Mouse (Mus musculus): ENCODE data around the gene Hspa14.

The Hspa14 gene

GRCm38 (mm10) chr2:3512552-3513454, at the start of gene Hspa14, which contains the start of the genes Gm45902 and Cdnf:
Hspa14 (minus strand) TSS chr2:3512814.
Gm45902 (minus strand) TSS chr2:3512790.
Cdnf (plus strand) TSS chr2:3513030.
- DNase-seq (ENCODE audit: low read depth in 1 of 2, low spot score in 2 of 2) = peak; percentile 92 to 94

DNA sequence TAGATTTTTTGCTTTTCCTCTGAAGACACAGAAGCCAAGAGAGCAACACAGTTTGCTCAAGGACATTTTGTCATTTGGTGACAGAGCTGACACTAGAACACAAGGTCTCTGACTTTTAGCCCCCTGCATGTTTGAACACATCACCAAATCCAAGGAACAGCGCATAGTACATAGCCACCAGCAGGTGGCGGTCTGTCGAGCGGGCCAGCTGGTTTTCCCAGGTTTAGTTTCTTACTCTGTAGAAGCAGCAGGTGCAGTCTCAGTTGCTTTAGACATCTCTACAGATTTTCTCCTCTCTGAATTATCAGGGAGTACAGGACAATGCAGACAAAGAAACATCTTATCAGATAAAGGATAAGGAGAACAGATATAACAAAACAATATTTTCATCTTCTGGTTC, 34.0 kb upstream of the Hspa14 start:
- DNase-seq (ENCODE audit: low read depth in 1 of 2, low spot score in 2 of 2) = peak in 1 of 2 experiments; percentile 27

GRCm38 (mm10) chr2:3546055-3546454, 33.4 kb upstream of the Hspa14 start:
- no peak for DNase-seq (ENCODE audit: low read depth in 1 of 2, low spot score in 2 of 2)

GRCm38 (mm10) chr2:3541307-3542079, 28.9 kb upstream of the Hspa14 start:
- DNase-seq (ENCODE audit: low read depth in 1 of 2, low spot score in 2 of 2) = no peak

DNA sequence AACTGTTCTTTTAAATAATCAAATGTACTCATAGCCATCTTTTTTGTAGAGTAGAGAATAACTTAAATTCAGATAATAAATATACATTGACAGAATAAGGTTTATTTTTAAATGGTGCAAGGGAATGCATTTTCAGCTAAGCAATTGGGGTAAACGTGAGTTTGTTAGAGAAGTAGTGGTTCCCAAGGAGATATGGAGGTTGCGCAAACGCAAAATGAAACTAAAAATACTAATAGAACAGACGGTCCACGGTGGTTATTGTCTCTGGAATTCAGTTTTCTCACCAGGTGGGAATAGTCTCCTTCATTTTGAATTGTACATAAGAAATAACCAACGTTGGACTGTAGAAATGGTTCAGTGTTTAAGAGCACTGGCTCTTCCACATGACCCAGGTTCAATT, 13.7 kb upstream of the Hspa14 start:
- no peak for DNase-seq (ENCODE audit: low read depth in 1 of 2, low spot score in 2 of 2)

DNA sequence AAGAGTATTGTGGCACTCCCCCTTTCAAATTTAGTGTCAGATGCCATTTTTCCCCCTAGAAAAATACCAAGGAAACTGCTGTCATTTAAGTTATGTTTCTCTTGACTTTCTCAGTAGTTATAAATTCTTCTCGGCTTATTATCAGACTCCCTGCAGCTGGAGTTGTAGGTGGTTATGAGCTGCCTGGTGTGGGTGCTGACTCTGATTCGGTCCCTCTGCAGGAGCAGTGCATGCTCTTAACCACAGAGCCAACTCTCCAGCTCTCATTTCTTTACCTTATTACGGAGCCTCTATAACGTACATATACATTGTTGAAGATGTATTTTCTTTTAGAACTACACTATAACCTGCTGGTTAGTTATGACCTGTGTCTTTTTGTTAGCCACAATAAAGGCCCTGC, 9.9 kb upstream of the Hspa14 start:
- no peak for DNase-seq (ENCODE audit: low read depth in 1 of 2, low spot score in 2 of 2)

GRCm38 (mm10) chr2:3512076-3512475, 538 bp downstream of the Hspa14 start:
- DNase-seq (ENCODE audit: low read depth in 1 of 2, low spot score in 2 of 2) = peak; percentile 5 to 34

- DNase-seq (ENCODE audit: low read depth in 1 of 2, low spot score in 2 of 2) = no peak
These were observed 11.7 kb downstream of the Hspa14 start for GRCm38 (mm10) chr2:3500886-3501285.

- no peak for DNase-seq (ENCODE audit: low read depth in 1 of 2, low spot score in 2 of 2)
These were observed 13.1 kb downstream of the Hspa14 start for GRCm38 (mm10) chr2:3499543-3499942.

- no peak for DNase-seq (ENCODE audit: low read depth in 1 of 2, low spot score in 2 of 2)
These were observed 18.7 kb downstream of the Hspa14 start for GRCm38 (mm10) chr2:3493833-3494409.

GRCm38 (mm10) chr2:3489816-3490215, 22.8 kb downstream of the Hspa14 start:
- DNase-seq (ENCODE audit: low read depth in 1 of 2, low spot score in 2 of 2) = no peak

DNA sequence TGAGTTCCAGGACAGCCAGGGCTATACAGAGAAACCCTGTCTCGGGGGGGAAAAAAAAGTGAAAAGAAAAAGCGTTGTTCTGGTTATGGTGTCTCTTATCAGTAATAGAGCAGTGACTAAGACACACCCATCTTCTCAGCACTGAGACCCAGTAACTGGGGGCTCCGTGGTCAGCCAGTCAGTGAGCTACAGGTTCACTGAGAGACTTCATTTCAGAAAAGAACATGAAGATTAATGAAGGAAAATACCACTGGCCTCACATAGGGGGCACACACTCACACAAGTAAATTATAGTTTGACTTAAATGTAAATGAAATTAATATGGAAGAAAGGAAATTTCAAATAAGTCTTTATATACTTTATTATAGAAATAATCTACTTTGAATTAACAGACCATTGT, 32.4 kb downstream of the Hspa14 start:
- no peak for DNase-seq (ENCODE audit: low read depth in 1 of 2, low spot score in 2 of 2)

DNA sequence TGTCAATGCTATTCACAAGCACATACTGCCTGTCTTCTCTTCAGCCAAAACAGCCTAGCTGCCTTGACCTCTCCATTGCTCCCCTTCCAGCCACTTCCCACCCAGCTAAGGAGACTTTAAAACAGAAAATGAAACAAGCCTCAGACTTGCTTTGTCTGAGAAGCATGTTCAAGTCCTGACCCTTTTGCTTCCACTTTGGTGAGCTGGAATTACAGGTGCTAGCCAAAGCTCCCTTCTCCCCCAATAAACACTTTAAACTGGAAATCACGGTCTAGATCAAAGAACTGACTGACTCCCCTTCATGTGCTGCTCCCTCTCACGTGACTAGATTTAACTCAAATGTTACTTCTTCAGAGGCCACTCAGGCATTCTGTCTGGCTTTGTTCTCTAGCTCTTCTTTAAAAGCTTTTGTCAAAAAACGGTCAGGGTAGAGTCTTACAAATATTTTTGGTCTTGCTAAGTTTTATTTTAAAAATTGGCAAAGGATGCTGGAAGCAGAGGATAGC, 36.8 kb downstream of the Hspa14 start:
- no peak for DNase-seq (ENCODE audit: low read depth in 1 of 2, low spot score in 2 of 2)

DNA sequence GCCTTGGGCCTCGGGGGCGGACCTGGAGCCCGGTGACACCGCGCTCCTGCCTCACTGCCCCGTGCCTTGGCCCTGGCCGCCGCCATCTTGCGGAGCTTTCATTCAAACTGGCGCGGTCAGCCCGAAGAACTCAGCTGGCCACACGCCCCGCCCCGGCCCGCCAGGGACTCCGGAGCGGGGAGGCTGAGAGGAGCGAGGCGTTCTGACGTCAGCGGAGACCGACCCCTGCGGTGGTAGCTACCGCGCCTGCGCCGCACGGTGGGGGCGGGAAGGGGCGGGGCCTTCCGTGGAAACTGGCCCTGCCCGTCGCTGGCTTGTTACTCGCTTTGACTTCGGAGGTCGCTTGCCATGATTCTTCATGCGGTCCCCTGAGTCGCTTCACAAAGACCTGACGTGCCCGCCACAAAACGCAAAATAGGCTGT, 37.7 kb downstream of the Hspa14 start, which contains the start of gene Suv39h2:
Gene Suv39h2 (minus strand): TSS at position 171 of the 423 bp plus-strand sequence.
- peak; percentile 92 to 96 for DNase-seq (ENCODE audit: low read depth in 1 of 2, low spot score in 2 of 2)

DNA sequence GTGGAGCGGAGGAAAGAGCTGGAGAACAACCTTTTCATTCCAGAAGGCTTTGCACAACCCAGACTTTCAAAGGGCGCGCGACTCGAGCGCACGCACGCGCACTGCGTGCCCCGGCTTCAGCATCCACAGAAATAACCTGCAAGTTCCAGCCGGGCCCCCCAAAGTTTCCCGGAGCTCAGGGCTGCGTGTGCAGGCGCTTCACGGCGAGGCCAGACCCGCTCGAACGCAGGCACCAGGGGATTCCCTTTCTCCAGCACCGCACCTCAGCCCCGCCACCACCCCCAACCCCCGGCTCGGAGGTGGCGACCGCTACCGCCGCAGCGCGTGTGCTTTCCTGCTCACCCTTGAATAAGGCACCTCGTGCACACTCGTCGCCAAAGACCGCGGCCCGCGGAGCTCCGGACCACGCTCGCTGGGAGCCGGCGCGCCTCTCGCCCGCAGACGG, 38.2 kb downstream of the Hspa14 start:
- DNase-seq (ENCODE audit: low read depth in 1 of 2, low spot score in 2 of 2) = no peak

DNA sequence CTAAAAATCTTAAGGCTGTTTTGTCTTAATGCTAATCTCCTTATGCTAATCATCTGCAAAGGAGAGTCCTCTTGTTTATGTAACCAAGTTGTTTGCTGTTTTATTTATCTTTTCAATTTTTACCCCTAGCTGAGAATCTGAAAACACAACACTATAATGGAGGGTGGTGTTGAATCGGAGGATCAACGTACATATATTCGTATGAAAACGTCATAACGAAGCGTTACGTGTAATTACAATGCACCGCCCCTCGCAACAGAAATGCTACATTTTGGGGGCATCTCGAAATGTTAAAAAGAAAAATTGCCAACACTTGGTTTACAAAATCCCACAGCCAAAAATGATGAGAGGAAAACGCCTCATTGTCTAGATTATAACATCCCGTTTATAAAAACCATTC, 38.7 kb downstream of the Hspa14 start:
- no peak for DNase-seq (ENCODE audit: low read depth in 1 of 2, low spot score in 2 of 2)

GRCm38 (mm10) chr2:3456590-3456989, 56.0 kb downstream of the Hspa14 start:
- DNase-seq (ENCODE audit: low read depth in 1 of 2, low spot score in 2 of 2) = no peak

GRCm38 (mm10) chr2:3453096-3453495, 59.5 kb downstream of the Hspa14 start:
- DNase-seq (ENCODE audit: low read depth in 1 of 2, low spot score in 2 of 2) = no peak

DNA sequence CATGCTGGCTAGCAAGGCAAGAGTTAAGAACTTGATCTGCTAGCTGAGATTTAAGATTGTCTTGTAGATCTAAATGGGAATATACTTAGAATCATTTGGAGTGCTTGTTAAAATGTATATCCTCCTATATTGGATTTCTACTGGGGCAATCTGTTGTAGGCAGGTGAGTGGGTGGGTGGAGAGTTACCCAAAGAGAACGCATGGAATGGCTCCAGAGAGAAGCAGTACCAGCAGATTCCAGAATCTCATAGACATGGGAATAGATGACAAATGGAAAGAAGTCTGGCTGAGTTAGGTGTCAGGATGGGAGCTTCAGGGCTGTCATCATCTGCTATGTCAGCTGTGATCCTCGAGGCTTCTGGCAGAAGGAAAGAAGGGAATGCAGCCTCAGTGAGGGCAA, 63.2 kb downstream of the Hspa14 start:
- no peak for DNase-seq (ENCODE audit: low read depth in 1 of 2, low spot score in 2 of 2)

GRCm38 (mm10) chr2:3445984-3446383, 66.6 kb downstream of the Hspa14 start:
- no peak for DNase-seq (ENCODE audit: low read depth in 1 of 2, low spot score in 2 of 2)

DNA sequence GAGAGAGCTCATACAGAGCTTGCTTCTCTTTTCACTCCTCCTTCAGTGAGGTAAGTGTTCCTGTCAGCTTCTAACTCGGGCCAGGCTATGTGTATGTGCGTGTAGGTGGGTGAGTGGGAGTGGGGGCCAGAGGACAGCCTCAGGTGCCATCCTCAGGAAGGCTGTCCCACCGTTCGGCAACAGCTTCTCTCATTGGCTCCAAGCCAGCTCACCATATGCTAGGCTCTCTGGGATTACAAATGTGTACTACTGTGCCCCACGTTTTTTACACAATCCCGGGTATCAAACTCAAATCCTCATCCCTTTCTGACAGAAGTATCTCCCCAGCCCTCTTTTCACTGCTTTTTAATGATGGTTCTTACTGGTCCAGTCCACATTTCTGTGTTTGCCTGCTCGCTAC, 68.4 kb downstream of the Hspa14 start:
- DNase-seq (ENCODE audit: low read depth in 1 of 2, low spot score in 2 of 2) = no peak

All from monocyte, adult 2 months (primary cell).